In genomic region chr5:36373246-36373891, GRCm38 (mm10) we compare ENCODE assay signal across 8 mouse cellular contexts. TPM values are rescaled to one million over a fixed set of nuclear protein-coding genes. Genes with fewer than 3 reads are reported as not detected.
DNase-seq lines count a peak whose midpoint lies in the region; ATAC-seq and TF ChIP-seq lines count a peak whose summit lies in the region.

No protein-coding gene starts in this region.

- peak overlapping the region; percentile 72 for H3K27ac ChIP-seq in midbrain, embryonic 10.5 days (replicated peaks)
- no peak overlapping the region; the same call in 1 of the 2 replicates for H3K27ac ChIP-seq in midbrain, embryonic 13.5 days
- peak overlapping the region; percentile 25; the same call in 1 of the 2 replicates for H3K27ac ChIP-seq in lung, embryonic 14.5 days (ENCODE audit: low read depth)
- peak overlapping the region; percentile 61 for H3K27ac ChIP-seq in stomach, embryonic 15.5 days
- H3K27ac ChIP-seq in left cerebral cortex, adult 2 months, result no peak overlapping the region

- no peak for TF ChIP-seq CTCF in lung, embryonic 14.5 days (IDR thresholded peaks at IDR 0.05; ENCODE audit: low read depth)
- no peak for TF ChIP-seq CTCF in left cerebral cortex, adult 2 months (IDR thresholded peaks at IDR 0.05)

- intact Hi-C loops in left cerebral cortex, adult 2 months (cut with DNase I), result no loop called here

- no peaks in the 10 kb centered on the region for H3K36me3 ChIP-seq in midbrain, embryonic 10.5 days
- no peaks in the 10 kb centered on the region for H3K36me3 ChIP-seq in midbrain, embryonic 13.5 days
- no peaks in the 10 kb centered on the region for H3K36me3 ChIP-seq in lung, embryonic 14.5 days (ENCODE audit: insufficient read depth)
- H3K36me3 ChIP-seq in stomach, embryonic 15.5 days, result no peaks in the 10 kb centered on the region

- H3K9me3 ChIP-seq in midbrain, embryonic 10.5 days (replicated peaks), result no peaks in the 10 kb centered on the region
- no peaks in the 10 kb centered on the region for H3K9me3 ChIP-seq in midbrain, embryonic 13.5 days
- H3K9me3 ChIP-seq in lung, embryonic 14.5 days (ENCODE audit: low read depth, low read length), result no peaks in the 10 kb centered on the region
- no peaks in the 10 kb centered on the region for H3K9me3 ChIP-seq in stomach, embryonic 15.5 days

- peak; percentile 37 for DNase-seq in midbrain, embryonic 10.5 days (ENCODE audit: low spot score)
- peak; percentile 75 for DNase-seq in hindlimb bud, embryonic 11.5 days (ENCODE audit: extremely low spot score, low read depth, low spot score)
- DNase-seq in lung, embryonic 14.5 days, result peak; percentile 69
- no peak for DNase-seq in left cerebral cortex, adult 2 months (ENCODE audit: extremely low spot score in 1 of 2, low spot score in 2 of 2)
- no peak for DNase-seq in layer of hippocampus, adult 18-20 months (ENCODE audit: low spot score in 2 of 2)

- 53% methylated on average over 11 of the region's 11 CpGs for WGBS in midbrain, embryonic 10.5 days
- WGBS in midbrain, embryonic 13.5 days, result 29% methylated on average over 11 of the region's 11 CpGs
- WGBS in lung, embryonic 14.5 days, result 14% methylated on average over 11 of the region's 11 CpGs
- WGBS in stomach, embryonic 15.5 days, result 17% methylated on average over 11 of the region's 11 CpGs

- 0 out of 2 replicates have a peak, but pooled peaks cover under 1% of the 10 kb centered on the region for H3K27me3 ChIP-seq in midbrain, embryonic 10.5 days (ENCODE audit: low read depth, poor library complexity, severe bottlenecking)
- peaks cover 8% of the 10 kb centered on the region for H3K27me3 ChIP-seq in midbrain, embryonic 13.5 days
- H3K27me3 ChIP-seq in lung, embryonic 14.5 days (ENCODE audit: insufficient read depth, low read length), result no peaks in the 10 kb centered on the region
- H3K27me3 ChIP-seq in stomach, embryonic 15.5 days (replicated peaks), result no peaks in the 10 kb centered on the region

- ATAC-seq in midbrain, embryonic 13.5 days, result no peak
- peak; percentile 55 for ATAC-seq in common myeloid progenitor, adult 5-6 weeks (replicated peaks; ENCODE audit: low read depth, poor library complexity, severe bottlenecking)
- peak; percentile 29 for ATAC-seq in lung, embryonic 14.5 days (ENCODE audit: insufficient read depth)
- 0 out of 2 replicates have a peak, but pooled peaks have one; percentile 12 for ATAC-seq in stomach, embryonic 15.5 days (ENCODE audit: insufficient read depth, low FRiP score, low read depth)

- no peak overlapping the region for H3K9ac ChIP-seq in midbrain, embryonic 13.5 days (replicated peaks)
- no peak overlapping the region for H3K9ac ChIP-seq in lung, embryonic 14.5 days
- H3K9ac ChIP-seq in stomach, embryonic 15.5 days, result no peak overlapping the region

- H3K4me3 ChIP-seq in midbrain, embryonic 10.5 days, result no peak overlapping the region
- H3K4me3 ChIP-seq in midbrain, embryonic 13.5 days (replicated peaks), result no peak overlapping the region
- no peak overlapping the region for H3K4me3 ChIP-seq in lung, embryonic 14.5 days (ENCODE audit: low read depth, low read length)
- no peak overlapping the region for H3K4me3 ChIP-seq in stomach, embryonic 15.5 days (replicated peaks)
- no peak overlapping the region for H3K4me3 ChIP-seq in left cerebral cortex, adult 2 months

- no peak overlapping the region for H3K4me2 ChIP-seq in midbrain, embryonic 13.5 days (replicated peaks)
- no peak overlapping the region for H3K4me2 ChIP-seq in lung, embryonic 14.5 days
- H3K4me2 ChIP-seq in stomach, embryonic 15.5 days, result no peak overlapping the region; the same call in 1 of the 2 replicates

- peaks cover 67% of the 10 kb centered on the region for H3K4me1 ChIP-seq in midbrain, embryonic 10.5 days
- H3K4me1 ChIP-seq in midbrain, embryonic 13.5 days (replicated peaks), result peaks cover 64% of the 10 kb centered on the region
- peaks cover 21% of the 10 kb centered on the region for H3K4me1 ChIP-seq in lung, embryonic 14.5 days (ENCODE audit: insufficient read depth)
- H3K4me1 ChIP-seq in stomach, embryonic 15.5 days, result peaks cover 62% of the 10 kb centered on the region

RNA-seq across cellular contexts. Expression of gene Sorcs2, which starts 24.6 kb away (rescaled TPM):
- polyA plus RNA-seq in midbrain, embryonic 10.5 days (2016; fragmentation: Nextera tagmentation; extraction: Ambion mirVana), result 9.0 and 10.8 TPM in 2 replicates
- 16.3 and 17.4 TPM in 2 replicates for polyA plus RNA-seq in midbrain, embryonic 13.5 days (2015; fragmentation: Nextera tagmentation; extraction: Ambion mirVana)
- not detected in 2 replicates for total RNA-seq in common myeloid progenitor, adult 5-6 weeks (2017)
- polyA plus RNA-seq in lung, embryonic 14.5 days (2014; fragmentation: Nextera tagmentation; extraction: Ambion mirVana), result 17.5 and 20.6 TPM in 2 replicates
- polyA plus RNA-seq in stomach, embryonic 15.5 days (2015; fragmentation: Nextera tagmentation; extraction: Ambion mirVana), result 13.7 TPM in 2 replicates
- total RNA-seq in left cerebral cortex, adult 2 months (2021), result 10 to 100 TPM; 39.3 to 39.7 TPM
- 10 to 100 TPM; 41.0 to 49.9 TPM for total RNA-seq in layer of hippocampus, adult 18-20 months (2021)

Comparison
In these comparisons a context has a peak if more than half of its experiments do, and no peak if none do; other contexts are left out.
1. H3K27ac ChIP-seq: peak in midbrain, embryonic 10.5 days (single experiment), lung, embryonic 14.5 days (single experiment) and stomach, embryonic 15.5 days (single experiment); none in midbrain, embryonic 13.5 days (single experiment) and left cerebral cortex, adult 2 months (single experiment).
2. DNase-seq: peak in midbrain, embryonic 10.5 days (single experiment), hindlimb bud, embryonic 11.5 days (single experiment) and lung, embryonic 14.5 days (single experiment); none in left cerebral cortex, adult 2 months (0 of 2) and layer of hippocampus, adult 18-20 months (0 of 2).